Mouse (Mus musculus): ENCODE measurements around the gene Kif12. TPM values are rescaled to one million over a fixed set of nuclear protein-coding genes. Genes with fewer than 3 reads are reported as not detected.

Gene Kif12
- polyA plus RNA-seq, 1 experiment from 2014 or later: not detected

Other genes with a start within 250 kb of the Kif12 start
- 16.6 and 22.7 TPM in 2 replicates for gene Zfp618, start 206.6 kb downstream of the Kif12 start, polyA plus RNA-seq (2015; fragmentation: Nextera tagmentation; extraction: Ambion mirVana)
- 0.16 TPM in 1 of 2 replicates, not detected in the other for gene Ambp, start 17.3 kb downstream of the Kif12 start, polyA plus RNA-seq (2015; fragmentation: Nextera tagmentation; extraction: Ambion mirVana)
- 19.1 and 22.3 TPM in 2 replicates for gene Col27a1, start 41.9 kb upstream of the Kif12 start, polyA plus RNA-seq (2015; fragmentation: Nextera tagmentation; extraction: Ambion mirVana)
- 17.0 and 22.3 TPM in 2 replicates for gene Orm1, start 172.4 kb upstream of the Kif12 start, polyA plus RNA-seq (2015; fragmentation: Nextera tagmentation; extraction: Ambion mirVana)
- not detected in 2 replicates for gene Orm3, start 184.0 kb upstream of the Kif12 start, polyA plus RNA-seq (2015; fragmentation: Nextera tagmentation; extraction: Ambion mirVana)
- gene Orm2, start 190.3 kb upstream of the Kif12 start, polyA plus RNA-seq (2015; fragmentation: Nextera tagmentation; extraction: Ambion mirVana): 0.31 and 0.39 TPM in 2 replicates
- gene Akna, start 231.2 kb upstream of the Kif12 start, polyA plus RNA-seq (2015; fragmentation: Nextera tagmentation; extraction: Ambion mirVana): 7.5 and 9.6 TPM in 2 replicates

All from embryonic facial prominence, embryonic 15.5 days (tissue).